Mouse (Mus musculus) intestine, embryonic 14.5 days (tissue): ENCODE measurements around the gene Olfr462. TPM values are rescaled to one million over a fixed set of nuclear protein-coding genes. Genes with fewer than 3 reads are reported as not detected.
"Not testable (repeated sequence)": the region's sequence is repeated elsewhere in the genome, so short reads cannot be mapped to it uniquely, and the experiment has no call there.

Experiments
- ATAC-seq: fragments of 200-750 bp; cut with Nextera tagmentation; replicated peaks from 2 replicates; pipeline ENCODE4 v1.8.0; 2017; ENCODE audit warnings: low read depth, moderate number of reproducible peaks, moderate TSS enrichment, moderate library complexity; ENCODE audit not compliant: low FRiP score, low TSS enrichment
- DNase-seq: peaks from one replicate; pipeline ENCODE4 v3.0.0-alpha.2; 2018; ENCODE audit warnings: low spot score
- H3K27ac ChIP-seq: fragments of 300-500 bp; sonication (generic); 2 replicates; pipeline ENCODE4 v1.5.1; 2014; ENCODE audit warnings: low read depth, mild to moderate bottlenecking, control low read depth
- H3K27me3 ChIP-seq: fragments of 300-500 bp; sonication (generic); replicated peaks from 2 replicates; pipeline ENCODE4 v1.6.1; 2014; ENCODE audit warnings: low read length, control low read depth; ENCODE audit not compliant: control insufficient read depth, insufficient read depth
- H3K36me3 ChIP-seq: fragments of 300-500 bp; sonication (generic); 2 replicates; pipeline ENCODE4 v1.6.1; 2014; ENCODE audit warnings: low read length, control low read depth; ENCODE audit not compliant: control insufficient read depth, insufficient read depth
- H3K4me1 ChIP-seq: fragments of 300-500 bp; sonication (generic); replicated peaks from 2 replicates; pipeline ENCODE4 v1.6.1; 2014; ENCODE audit warnings: low read length, control low read depth, mixed read lengths; ENCODE audit not compliant: control insufficient read depth, insufficient read depth
- H3K4me2 ChIP-seq: fragments of 300-500 bp; sonication (generic); 2 replicates; pipeline ENCODE4 v1.6.1; 2014; ENCODE audit warnings: low read length
- H3K4me3 ChIP-seq: fragments of 300-500 bp; sonication (generic); 2 replicates; pipeline ENCODE4 v1.5.1; 2014; ENCODE audit warnings: low read depth, low read length, control low read depth, mixed read lengths
- H3K9ac ChIP-seq: fragments of 300-500 bp; sonication (generic); 2 replicates; pipeline ENCODE4 v1.6.1; 2014; ENCODE audit warnings: mild to moderate bottlenecking, low read length
- H3K9me3 ChIP-seq: fragments of 300-500 bp; sonication (generic); 2 replicates; pipeline ENCODE4 v1.6.1; 2016; ENCODE audit warnings: low read length, control low read depth; ENCODE audit not compliant: control insufficient read depth
- WGBS: fragments of 180-500 bp; shearing (Covaris S2); extraction: QIAGEN DNeasy Blood & Tissue Kit; methylation state at CpG from one replicate; pipeline ENCODE4 v1.1.7; 2014; 5-methylcytosine and 5-hydroxymethylcytosine counted together
- polyA plus RNA-seq: library from polyadenylated mRNA; unstranded; fragments of >200 nt; fragmentation: Nextera tagmentation; extraction: Ambion mirVana; gene quantifications from 2 replicates; pipeline ENCODE4 v1.2.1, GENCODE M21; 2014

Olfr462 gene
- polyA plus RNA-seq, 1 experiment from 2014 or later = not detected

GRCm38 (mm10) chr11:87884856-87885255, 7.2 kb downstream of the Olfr462 start:
- no peak overlapping the region for H3K9ac ChIP-seq
- no peaks in the 10 kb centered on the region for H3K27me3 ChIP-seq
- H3K4me1 ChIP-seq = no peaks in the 10 kb centered on the region
- no peaks in the 10 kb centered on the region for H3K9me3 ChIP-seq
- DNase-seq (no peak), ATAC-seq (no peak)
- H3K36me3 ChIP-seq = no peaks in the 10 kb centered on the region
- no peak overlapping the region for H3K4me2 ChIP-seq
- H3K4me3 ChIP-seq = no peak overlapping the region
- 74% methylated on average over 5 of the region's 5 CpGs for WGBS
- H3K27ac ChIP-seq = no peak overlapping the region

GRCm38 (mm10) chr11:87883493-87883892, 8.6 kb downstream of the Olfr462 start:
- WGBS = 44% methylated on average over 5 of the region's 5 CpGs
- ATAC-seq (no peak), DNase-seq (no peak)
- H3K9ac ChIP-seq = no peak overlapping the region
- H3K9me3 ChIP-seq = no peaks in the 10 kb centered on the region
- H3K4me3 ChIP-seq = no peak overlapping the region
- no peaks in the 10 kb centered on the region for H3K36me3 ChIP-seq
- H3K27ac ChIP-seq = no peak overlapping the region
- H3K27me3 ChIP-seq = no peaks in the 10 kb centered on the region
- no peaks in the 10 kb centered on the region for H3K4me1 ChIP-seq
- no peak overlapping the region for H3K4me2 ChIP-seq

- no peaks in the 10 kb centered on the region for H3K27me3 ChIP-seq
- no peak overlapping the region for H3K4me2 ChIP-seq
- no peak overlapping the region for H3K27ac ChIP-seq
- no peak overlapping the region for H3K9ac ChIP-seq
- no peaks in the 10 kb centered on the region for H3K9me3 ChIP-seq
- DNase-seq = no peak
- 72% methylated on average over 4 of the region's 4 CpGs for WGBS
- H3K4me1 ChIP-seq = no peaks in the 10 kb centered on the region
- ATAC-seq = no peak
- H3K36me3 ChIP-seq = no peaks in the 10 kb centered on the region
- no peak overlapping the region for H3K4me3 ChIP-seq
These were observed 10.4 kb downstream of the Olfr462 start for GRCm38 (mm10) chr11:87881714-87882113.

- no peak overlapping the region for H3K4me3 ChIP-seq
- no peak overlapping the region for H3K27ac ChIP-seq
- no peak overlapping the region for H3K9ac ChIP-seq
- no peak overlapping the region for H3K4me2 ChIP-seq
- ATAC-seq (no peak), DNase-seq (no peak)
- no peaks in the 10 kb centered on the region for H3K27me3 ChIP-seq
- WGBS = 51% methylated on average over 9 of the region's 9 CpGs
- no peaks in the 10 kb centered on the region for H3K36me3 ChIP-seq
- H3K9me3 ChIP-seq = no peaks in the 10 kb centered on the region
- no peaks in the 10 kb centered on the region for H3K4me1 ChIP-seq
These were observed 12.2 kb downstream of the Olfr462 start for GRCm38 (mm10) chr11:87879826-87880225.

GRCm38 (mm10) chr11:87875436-87875835, 16.6 kb downstream of the Olfr462 start, which contains the start of gene Epx:
Epx (minus strand) TSS chr11:87875536.
- Histone ChIP-seq H3K4me2 (no peak within 1 kb of the TSS), H3K4me3 (no peak within 1 kb of the TSS), H3K4me1 (no peaks in the 10 kb centered on the region), H3K9me3 (no peaks in the 10 kb centered on the region), H3K36me3 (no peaks in the 10 kb centered on the region), H3K27me3 (no peaks in the 10 kb centered on the region), H3K9ac (no peak within 1 kb of the TSS), H3K27ac (no peak within 1 kb of the TSS)
- DNase-seq = no peak
- WGBS = 73% methylated on average over 6 of the region's 6 CpGs
- no peak for ATAC-seq

- H3K27me3 ChIP-seq = no peaks in the 10 kb centered on the region
- no peaks in the 10 kb centered on the region for H3K4me1 ChIP-seq
- no peaks in the 10 kb centered on the region for H3K9me3 ChIP-seq
- H3K27ac ChIP-seq = no peak overlapping the region
- H3K4me3 ChIP-seq = no peak overlapping the region
- H3K36me3 ChIP-seq = no peaks in the 10 kb centered on the region
- DNase-seq = no peak
- no peak for ATAC-seq
- no peak overlapping the region for H3K4me2 ChIP-seq
- H3K9ac ChIP-seq = no peak overlapping the region
- 36% methylated on average over 8 of the region's 8 CpGs for WGBS
These were observed 20.3 kb downstream of the Olfr462 start for GRCm38 (mm10) chr11:87871766-87872165.

- Histone ChIP-seq H3K9me3 (no peaks in the 10 kb centered on the region), H3K4me2 (no peak overlapping the region), H3K36me3 (no peaks in the 10 kb centered on the region), H3K9ac (no peak overlapping the region), H3K4me3 (no peak overlapping the region), H3K27ac (no peak overlapping the region), H3K4me1 (no peaks in the 10 kb centered on the region), H3K27me3 (no peaks in the 10 kb centered on the region)
- WGBS = 73% methylated on average over 2 of the region's 2 CpGs
- ATAC-seq (no peak), DNase-seq (no peak)
These were observed 22.0 kb downstream of the Olfr462 start for GRCm38 (mm10) chr11:87870096-87870495.

GRCm38 (mm10) chr11:87866891-87867290, 25.2 kb downstream of the Olfr462 start:
- H3K4me1 ChIP-seq, H3K27ac ChIP-seq, ATAC-seq, H3K9me3 ChIP-seq, DNase-seq, H3K4me3 ChIP-seq, H3K4me2 ChIP-seq, H3K27me3 ChIP-seq, H3K9ac ChIP-seq: not testable (repeated sequence)
- H3K36me3 ChIP-seq = peaks cover 15% of the 10 kb centered on the region
- 84% methylated on average over 1 of the region's 2 CpGs for WGBS

GRCm38 (mm10) chr11:87862805-87863204, 29.3 kb downstream of the Olfr462 start:
- no peak for DNase-seq
- Histone ChIP-seq H3K9ac (no peak overlapping the region), H3K4me2 (no peak overlapping the region), H3K36me3 (peaks cover 35% of the 10 kb centered on the region), H3K27ac (no peak overlapping the region), H3K4me3 (no peak overlapping the region), H3K4me1 (no peaks in the 10 kb centered on the region), H3K9me3 (no peaks in the 10 kb centered on the region), H3K27me3 (no peaks in the 10 kb centered on the region)
- 90% methylated on average over 13 of the region's 13 CpGs for WGBS
- no peak for ATAC-seq
